Mouse (Mus musculus): ENCODE data around the gene Hist1h4k.

- no peak for TF ChIP-seq CTCF (IDR thresholded peaks at IDR 0.05; ENCODE audit: extremely low read depth, insufficient read depth, low read length)
- no peak for TF ChIP-seq POLR2A (IDR thresholded peaks at IDR 0.05; ENCODE audit: extremely low read depth, insufficient read depth, low read length)
These were observed 27.1 kb downstream of the Hist1h4k start for GRCm38 (mm10) chr13:21722993-21723836.
